Mouse (Mus musculus) splenic B cell, adult 2 months (primary cell): ENCODE data around the gene Mgp.
A peak's percentile ranks its signal among the peaks of the same experiment; 100 is the strongest.

Source experiments
- DNase-seq: peaks from one replicate; pipeline ENCODE4 v3.0.0-alpha.2; 2011; ENCODE audit warnings: low read depth, low spot score
- H3K27me3 ChIP-seq: 2 replicates; pipeline ENCODE4 v1.6.1; 2012; ENCODE audit warnings: mild to moderate bottlenecking, low read length, moderate library complexity, mixed read lengths; ENCODE audit not compliant: control insufficient read depth, poor library complexity, insufficient read depth, severe bottlenecking
- H3K36me3 ChIP-seq: 2 replicates; pipeline ENCODE4 v1.6.1; 2012; ENCODE audit warnings: mild to moderate bottlenecking, low read length, moderate library complexity, mixed read lengths; ENCODE audit not compliant: control insufficient read depth, poor library complexity, insufficient read depth, severe bottlenecking

Gene Mgp

GRCm38 (mm10) chr6:136850267-136850666 is 25.4 kb downstream of the Mgp start:
- H3K36me3 ChIP-seq, result no peaks in the 10 kb centered on the region
- DNase-seq, result no peak
- no peaks in the 10 kb centered on the region for H3K27me3 ChIP-seq

GRCm38 (mm10) chr6:136848971-136849370 is 26.7 kb downstream of the Mgp start:
- no peak for DNase-seq
- no peaks in the 10 kb centered on the region for H3K36me3 ChIP-seq
- H3K27me3 ChIP-seq, result no peaks in the 10 kb centered on the region

DNA sequence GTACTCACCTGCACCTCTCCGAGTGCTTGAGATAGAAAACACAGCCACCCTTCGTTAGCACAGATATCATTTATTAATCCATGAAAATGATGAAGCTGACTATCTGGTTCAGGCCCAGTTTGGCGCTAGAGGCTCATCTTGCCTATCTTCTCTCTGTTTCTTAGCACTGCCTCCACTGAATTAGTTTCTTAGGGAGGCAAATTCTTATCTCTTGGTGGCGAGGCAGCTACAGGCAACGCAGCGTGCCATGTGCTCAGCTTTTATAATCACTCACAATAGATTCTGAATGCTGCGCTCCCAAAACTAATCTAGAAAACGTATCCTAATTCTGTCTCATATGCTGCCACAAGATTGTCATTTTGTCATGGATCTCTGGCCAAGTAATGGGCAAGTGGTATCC is 27.2 kb downstream of the Mgp start:
- no peak for DNase-seq
- Histone ChIP-seq H3K27me3 (no peaks in the 10 kb centered on the region), H3K36me3 (no peaks in the 10 kb centered on the region)

DNA sequence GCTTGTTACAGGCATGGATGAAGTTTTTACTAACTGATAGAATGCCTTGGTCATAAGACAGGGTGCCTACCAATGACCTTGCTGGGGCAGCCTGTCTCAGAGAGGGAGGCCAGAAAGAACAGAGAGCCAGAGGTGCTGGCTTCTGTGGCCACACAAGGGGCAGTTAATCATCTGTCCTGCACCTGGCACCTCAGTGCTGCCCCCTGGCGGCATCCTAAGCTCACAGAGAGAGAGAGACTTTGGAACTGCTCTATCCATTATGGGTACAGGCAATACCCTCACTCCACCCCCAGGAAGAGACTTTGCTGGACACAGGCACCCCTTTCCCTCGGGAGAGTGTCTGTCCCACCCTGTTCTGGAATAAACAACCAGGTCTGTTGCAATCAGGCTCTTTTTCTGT is 27.8 kb downstream of the Mgp start:
- peak; percentile 77 for DNase-seq
- no peaks in the 10 kb centered on the region for H3K36me3 ChIP-seq
- no peaks in the 10 kb centered on the region for H3K27me3 ChIP-seq

- Histone ChIP-seq H3K36me3 (no peaks in the 10 kb centered on the region), H3K27me3 (no peaks in the 10 kb centered on the region)
- DNase-seq, result no peak
Observed at GRCm38 (mm10) chr6:136847267-136847666, 28.4 kb downstream of the Mgp start.

DNA sequence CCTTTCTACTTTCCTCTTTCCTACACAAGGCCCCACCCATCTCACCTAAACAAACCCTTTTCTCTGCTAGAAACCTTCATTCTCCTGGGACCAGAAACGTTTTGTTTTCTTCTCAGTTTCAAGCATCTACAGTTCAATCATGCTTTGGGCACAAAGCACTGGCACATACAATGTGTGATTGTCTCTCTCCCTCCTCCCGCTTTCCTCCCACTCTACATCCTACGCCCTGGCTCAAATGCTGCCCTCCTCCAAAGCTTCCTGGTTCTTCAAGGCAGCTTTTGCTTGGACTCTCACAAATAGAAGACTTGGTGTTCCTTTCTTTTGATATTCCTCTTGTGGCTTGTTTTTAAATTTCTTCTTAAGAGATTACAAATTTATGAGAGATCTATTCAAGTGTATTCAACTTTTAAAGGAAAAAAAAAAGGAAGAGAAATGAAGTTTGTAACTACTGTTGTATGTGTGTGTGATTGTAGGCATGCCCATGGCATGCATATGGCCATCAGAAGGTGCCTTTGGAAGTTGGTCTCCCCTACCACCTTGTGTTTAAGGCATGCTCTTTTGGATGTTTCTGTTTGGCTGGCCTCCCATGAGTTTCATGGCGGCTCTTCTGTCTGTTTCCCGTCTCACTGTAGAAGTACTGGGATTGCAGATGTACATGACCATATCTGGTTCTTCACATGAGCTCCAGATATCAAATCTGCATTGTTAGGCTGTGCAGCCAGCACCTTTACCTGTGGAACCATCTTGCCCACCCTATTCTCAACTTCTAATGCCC is 29.7 kb downstream of the Mgp start:
- no peaks in the 10 kb centered on the region for H3K27me3 ChIP-seq
- no peaks in the 10 kb centered on the region for H3K36me3 ChIP-seq

DNA sequence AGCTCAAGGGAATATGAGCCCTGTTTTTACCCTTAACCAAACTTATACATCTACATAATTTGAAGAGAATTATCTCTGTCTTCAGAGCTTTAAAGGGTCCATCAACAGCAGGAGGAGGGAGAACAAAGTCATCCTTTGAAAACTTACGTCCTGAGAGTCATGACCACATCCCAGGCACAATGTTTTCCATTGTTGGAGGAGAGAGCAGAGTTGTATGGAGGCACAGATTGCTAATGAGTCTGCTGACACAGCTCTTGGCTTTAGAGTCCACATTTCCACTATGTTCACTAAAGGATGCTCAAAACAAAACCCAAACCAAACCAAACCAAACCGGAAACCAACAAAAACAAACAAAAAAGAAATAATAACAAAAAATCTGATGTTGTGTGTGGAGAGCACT is 30.7 kb downstream of the Mgp start:
- no peaks in the 10 kb centered on the region for H3K27me3 ChIP-seq
- no peak for DNase-seq
- H3K36me3 ChIP-seq, result no peaks in the 10 kb centered on the region

More for the DNA sequence above, 29.7 kb downstream of the Mgp start:
- no peak for DNase-seq

DNA sequence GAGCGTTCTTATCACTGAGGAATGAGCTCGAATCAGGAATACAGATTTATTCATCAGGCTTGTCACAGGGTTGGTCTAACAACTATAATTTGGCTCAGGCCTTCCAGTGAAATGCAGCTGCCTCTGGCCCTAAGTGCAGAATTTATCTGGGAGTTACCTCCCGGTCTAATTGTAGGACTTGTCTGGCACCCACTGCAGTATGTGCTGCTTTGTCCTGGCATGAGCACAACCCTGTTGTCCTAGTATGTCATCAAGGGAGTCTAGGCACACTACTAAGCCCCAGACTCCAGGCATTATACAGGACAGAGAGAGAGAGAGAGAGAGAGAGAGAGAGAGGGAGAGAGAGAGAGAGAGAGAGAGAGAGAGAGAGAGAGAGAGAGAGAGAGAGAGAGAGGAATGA is 38.3 kb downstream of the Mgp start:
- H3K27me3 ChIP-seq, result no peaks in the 10 kb centered on the region
- H3K36me3 ChIP-seq, result no peaks in the 10 kb centered on the region
- DNase-seq, result no peak

DNA sequence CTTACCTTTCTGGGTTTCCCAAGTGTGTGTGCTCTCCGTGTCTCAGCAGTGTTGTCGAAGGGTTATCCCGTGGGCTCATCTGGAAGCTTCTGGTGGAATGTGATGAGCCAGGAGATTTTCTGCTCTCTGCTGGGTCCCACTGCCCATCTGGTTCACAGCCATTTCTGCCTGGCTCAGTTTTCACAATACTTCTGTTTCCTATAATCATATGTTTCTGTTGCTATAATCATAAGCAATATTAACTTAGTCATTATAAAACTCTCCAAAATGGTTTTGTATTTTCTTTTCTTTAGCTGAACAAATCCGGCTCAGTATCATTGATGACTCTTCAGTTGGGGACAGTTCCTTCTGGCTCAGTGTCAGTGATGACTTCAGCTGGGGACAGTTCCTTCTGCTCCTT is 40.3 kb downstream of the Mgp start, which contains the start of gene Smco3:
Gene Smco3 (minus strand): TSS at position 101 of the 400 bp plus-strand sequence.
- no peaks in the 10 kb centered on the region for H3K36me3 ChIP-seq
- H3K27me3 ChIP-seq, result no peaks in the 10 kb centered on the region
- no peak for DNase-seq

DNA sequence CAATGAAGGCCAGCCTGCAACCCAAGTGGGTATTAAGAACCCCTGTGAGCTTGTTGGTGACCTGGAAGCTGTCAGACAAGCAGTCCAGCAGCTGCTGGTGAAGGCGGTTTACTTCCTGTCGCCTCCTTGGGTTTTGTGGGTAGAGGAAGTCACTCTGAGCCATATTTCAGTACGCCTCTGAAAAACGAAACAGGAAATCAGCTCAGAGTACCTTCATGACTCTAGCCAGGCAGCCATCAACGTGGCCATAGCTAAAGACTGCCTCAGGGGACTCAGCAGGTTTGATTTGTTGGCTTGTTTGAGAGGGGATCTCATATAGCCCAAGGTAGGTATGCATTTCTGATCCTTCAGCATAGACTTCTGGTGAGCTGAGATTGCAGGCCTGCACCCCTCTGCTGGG is 43.9 kb downstream of the Mgp start:
- peak; percentile 63 for DNase-seq
- Histone ChIP-seq H3K36me3 (no peaks in the 10 kb centered on the region), H3K27me3 (no peaks in the 10 kb centered on the region)

- no peak for DNase-seq
- H3K36me3 ChIP-seq, result peaks cover 4% of the 10 kb centered on the region; the same call in 1 of the 2 replicates
- H3K27me3 ChIP-seq, result no peaks in the 10 kb centered on the region
Observed at GRCm38 (mm10) chr6:136828681-136829080, 46.9 kb downstream of the Mgp start.

DNA sequence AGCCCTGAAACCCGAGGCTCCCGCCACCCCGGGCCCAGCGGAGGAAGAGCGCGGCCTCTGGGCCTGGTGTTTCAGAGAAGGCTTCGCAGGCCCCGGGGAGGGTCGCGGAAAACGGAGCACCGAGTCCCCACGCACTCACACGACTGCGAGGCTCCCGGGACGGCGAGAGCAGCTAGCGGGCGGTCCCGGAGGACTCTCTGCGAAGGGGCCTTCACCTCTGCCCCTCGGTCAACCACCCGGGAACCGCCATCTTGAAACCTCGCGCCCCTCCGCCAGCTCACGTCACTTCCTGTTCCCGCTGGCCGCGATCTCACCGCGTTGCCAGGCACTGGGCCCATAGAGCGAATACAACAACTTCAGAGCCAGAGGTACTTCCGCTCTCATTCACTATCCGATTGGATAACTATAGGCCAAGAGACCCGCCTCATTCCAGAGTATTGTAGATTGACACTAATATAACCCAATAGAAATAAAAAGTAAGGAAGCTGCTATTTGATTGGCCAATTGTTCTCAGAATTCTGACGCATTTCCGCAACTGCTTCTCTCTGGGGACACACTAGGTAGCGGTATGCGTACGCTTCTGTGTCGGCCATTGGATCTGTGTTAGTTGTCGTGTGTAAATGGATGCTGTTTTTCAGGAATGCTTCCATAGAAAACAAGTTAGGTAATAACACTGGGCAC is 47.6 kb downstream of the Mgp start, which contains the start of gene Wbp11:
Gene Wbp11 (minus strand): TSS at position 353 of the 681 bp plus-strand sequence.
- no peaks in the 10 kb centered on the region for H3K27me3 ChIP-seq
- H3K36me3 ChIP-seq, result peaks cover 4% of the 10 kb centered on the region; the same call in 1 of the 2 replicates
- DNase-seq, result peak; percentile 98

GRCm38 (mm10) chr6:136827516-136827880 is 48.1 kb downstream of the Mgp start, which contains the start of gene BC049715:
Gene BC049715 (plus strand): TSS chr6:136827626.
- no peak for DNase-seq
- Histone ChIP-seq H3K36me3 (peaks cover 7% of the 10 kb centered on the region), H3K27me3 (no peaks in the 10 kb centered on the region)

- Histone ChIP-seq H3K36me3 (peaks cover 9% of the 10 kb centered on the region), H3K27me3 (no peaks in the 10 kb centered on the region)
- DNase-seq, result no peak
Observed at GRCm38 (mm10) chr6:136827116-136827515, 48.5 kb downstream of the Mgp start.

- DNase-seq, result no peak
- Histone ChIP-seq H3K27me3 (no peaks in the 10 kb centered on the region), H3K36me3 (peaks cover 11% of the 10 kb centered on the region)
Observed at GRCm38 (mm10) chr6:136824987-136825386, 50.6 kb downstream of the Mgp start.
